In the genomic region with DNA sequence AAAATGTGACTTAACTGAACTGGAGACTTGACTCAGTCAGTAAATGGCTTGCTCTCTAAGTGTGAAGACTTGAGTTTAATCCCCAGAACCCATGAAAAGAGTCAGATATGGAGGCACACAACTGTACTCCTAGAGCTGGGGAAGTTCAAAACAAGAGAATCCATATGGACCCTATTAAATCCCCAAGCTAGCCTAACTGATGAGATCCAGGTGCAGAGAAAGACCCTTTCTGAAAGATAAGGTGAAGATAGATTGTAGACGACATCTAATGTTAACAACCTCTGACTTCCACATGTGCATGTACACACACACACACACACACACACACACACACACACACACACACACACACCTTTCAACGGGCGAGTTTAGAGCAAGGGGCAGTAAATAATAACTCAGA, we compare ENCODE assay signal across 22 mouse cellular contexts.
DNase-seq lines count a peak whose midpoint lies in the region; ATAC-seq and TF ChIP-seq lines count a peak whose summit lies in the region.
"Had no signal": no experiment of that assay in that cellular context is flagged by ENCODE, and none has a peak within 500 bp of the region (broad histone marks: within the 10 kb centered on the region; RNA-seq: fewer than 3 reads in every experiment).

No protein-coding gene starts in this region.

- no peak overlapping the region for H3K4me3 ChIP-seq in forebrain, embryonic 15.5 days
- H3K4me3 ChIP-seq in forebrain, embryonic 13.5 days: no peak overlapping the region
- no peak overlapping the region for H3K4me3 ChIP-seq in hindbrain, postnatal 0 days (ENCODE audit: low read length)
- H3K4me3 ChIP-seq: gastrocnemius, adult 2 months; heart, embryonic 15.5 days; hindbrain, embryonic 13.5 days; intestine, embryonic 15.5 days had no signal

- WGBS in forebrain, embryonic 15.5 days: 89% methylated on average over 3 of the region's 3 CpGs
- WGBS in forebrain, embryonic 13.5 days: 77% methylated on average over 3 of the region's 3 CpGs
- 87% methylated on average over 3 of the region's 3 CpGs for WGBS in hindbrain, postnatal 0 days

- peaks cover 6% of the 10 kb centered on the region; the same call in 1 of the 2 replicates for H3K4me1 ChIP-seq in forebrain, embryonic 15.5 days
- 0 out of 2 replicates have a peak, but pooled peaks cover 7% of the 10 kb centered on the region for H3K4me1 ChIP-seq in forebrain, embryonic 13.5 days
- H3K4me1 ChIP-seq in hindbrain, postnatal 0 days (ENCODE audit: insufficient read depth, low read length): no peaks in the 10 kb centered on the region
- H3K4me1 ChIP-seq: hindbrain, embryonic 13.5 days; intestine, embryonic 15.5 days had no signal

- no peak overlapping the region for H3K4me2 ChIP-seq in forebrain, embryonic 15.5 days (replicated peaks)
- H3K4me2 ChIP-seq in forebrain, embryonic 13.5 days: no peak overlapping the region
- no peak overlapping the region for H3K4me2 ChIP-seq in hindbrain, postnatal 0 days (ENCODE audit: low read depth, low read length)
- H3K4me2 ChIP-seq: heart, embryonic 11.5 days; heart, embryonic 15.5 days; hindbrain, embryonic 13.5 days; intestine, embryonic 15.5 days had no signal

- 0 out of 2 replicates have a peak overlapping the region, but pooled peaks have one; percentile 19 for H3K27ac ChIP-seq in forebrain, embryonic 15.5 days (replicated peaks)
- H3K27ac ChIP-seq in forebrain, embryonic 13.5 days: no peak overlapping the region
- H3K27ac ChIP-seq in hindbrain, postnatal 0 days: no peak overlapping the region
- H3K27ac ChIP-seq: gastrocnemius, adult 2 months; heart, embryonic 15.5 days; hindbrain, embryonic 13.5 days; intestine, embryonic 15.5 days had no signal

- no peaks in the 10 kb centered on the region for H3K36me3 ChIP-seq in forebrain, embryonic 15.5 days
- H3K36me3 ChIP-seq in forebrain, embryonic 13.5 days (ENCODE audit: poor library complexity, severe bottlenecking): no peaks in the 10 kb centered on the region
- H3K36me3 ChIP-seq in hindbrain, postnatal 0 days (ENCODE audit: insufficient read depth, low read length): no peaks in the 10 kb centered on the region
- H3K36me3 ChIP-seq: heart, embryonic 15.5 days; hindbrain, embryonic 13.5 days; intestine, embryonic 15.5 days had no signal

- peak; percentile 7 for DNase-seq in embryo, embryonic 9.5 days (ENCODE audit: extremely low spot score)
- DNase-seq in forelimb bud, embryonic 11.5 days (ENCODE audit: low read depth, low spot score): peak; percentile 57
- DNase-seq in mesoderm, embryonic 11.5 days (ENCODE audit: low read depth, low spot score): peak; percentile 46
- no peak for DNase-seq in cerebellum, adult 8-10 months
- DNase-seq in spleen, postnatal 36 days (ENCODE audit: low spot score in 2 of 2): no peak
- DNase-seq in hindbrain, postnatal 0 days (ENCODE audit: low spot score): no peak
- DNase-seq: adrenal gland, postnatal 10 days; B cell, adult 2 months; cerebellum, adult 11 months; cerebellum, adult 9-10 months; cerebellum, postnatal 25 days; forebrain, postnatal 0 days; gastrocnemius, adult 2 months; gastrocnemius, postnatal 36 days; heart, adult 18-20 months; heart, postnatal 14 days had no signal

- H3K9me3 ChIP-seq in forebrain, embryonic 15.5 days: no peaks in the 10 kb centered on the region
- no peaks in the 10 kb centered on the region for H3K9me3 ChIP-seq in forebrain, embryonic 13.5 days (replicated peaks)
- no peaks in the 10 kb centered on the region for H3K9me3 ChIP-seq in hindbrain, postnatal 0 days (ENCODE audit: low read length)
- H3K9me3 ChIP-seq: heart, embryonic 15.5 days; hindbrain, embryonic 13.5 days; intestine, embryonic 15.5 days had no signal

- no peak for ATAC-seq in forebrain, embryonic 15.5 days (replicated peaks)
- ATAC-seq in forebrain, embryonic 13.5 days: no peak
- ATAC-seq in hindbrain, postnatal 0 days: no peak
- ATAC-seq: intestine, embryonic 15.5 days had no signal

- no peak overlapping the region for H3K9ac ChIP-seq in forebrain, embryonic 15.5 days (replicated peaks)
- H3K9ac ChIP-seq in forebrain, embryonic 13.5 days: no peak overlapping the region
- H3K9ac ChIP-seq in hindbrain, postnatal 0 days (replicated peaks; ENCODE audit: low read length): no peak overlapping the region
- H3K9ac ChIP-seq: forebrain, postnatal 0 days; heart, embryonic 15.5 days; hindbrain, embryonic 13.5 days; intestine, embryonic 15.5 days had no signal

- no peaks in the 10 kb centered on the region for H3K27me3 ChIP-seq in forebrain, embryonic 15.5 days
- H3K27me3 ChIP-seq in forebrain, embryonic 13.5 days: no peaks in the 10 kb centered on the region
- H3K27me3 ChIP-seq in hindbrain, postnatal 0 days (ENCODE audit: insufficient read depth, low read length): no peaks in the 10 kb centered on the region
- H3K27me3 ChIP-seq: heart, embryonic 15.5 days; hindbrain, embryonic 13.5 days; intestine, embryonic 15.5 days had no signal

- TF ChIP-seq CTCF in hindbrain, postnatal 0 days (IDR thresholded peaks at IDR 0.05; ENCODE audit: low read depth): no peak

Comparison
In these comparisons a context has a peak if more than half of its experiments do, and no peak if none do; other contexts are left out.
1. DNase-seq: peak in embryo, embryonic 9.5 days (single experiment), forelimb bud, embryonic 11.5 days (single experiment) and mesoderm, embryonic 11.5 days (single experiment); none in cerebellum, adult 8-10 months (single experiment), spleen, postnatal 36 days (0 of 2) and hindbrain, postnatal 0 days (single experiment).